In genomic region chr6:124758849-124759232, GRCm38 (mm10) we compare ENCODE assay signal across 9 mouse cellular contexts. TPM values are rescaled to one million over a fixed set of nuclear protein-coding genes. Genes with fewer than 3 reads are reported as not detected.
DNase-seq lines count a peak whose midpoint lies in the region; ATAC-seq lines count a peak whose summit lies in the region.
"Had no signal": no experiment of that assay in that cellular context is flagged by ENCODE, and none has a peak within 500 bp of the region (broad histone marks: within the 10 kb centered on the region; RNA-seq: fewer than 3 reads in every experiment).

No protein-coding gene starts in this region.

- H3K4me3 ChIP-seq in heart, embryonic 11.5 days (ENCODE audit: low read depth, low read length) = no peak overlapping the region
- H3K4me3 ChIP-seq in hindbrain, embryonic 10.5 days = peak overlapping the region; percentile 87
- H3K4me3 ChIP-seq in midbrain, embryonic 11.5 days (ENCODE audit: low read depth, low read length) = no peak overlapping the region; the same call in 1 of the 2 replicates

- no peaks in the 10 kb centered on the region for H3K9me3 ChIP-seq in heart, embryonic 11.5 days (replicated peaks; ENCODE audit: control insufficient read depth, low read length)
- H3K9me3 ChIP-seq in hindbrain, embryonic 10.5 days = no peaks in the 10 kb centered on the region
- H3K9me3 ChIP-seq in midbrain, embryonic 11.5 days (ENCODE audit: control insufficient read depth, low read length) = no peaks in the 10 kb centered on the region

- H3K27me3 ChIP-seq in heart, embryonic 11.5 days (ENCODE audit: control insufficient read depth, insufficient read depth, low read length) = peaks cover 11% of the 10 kb centered on the region; the same call in 1 of the 2 replicates
- peaks cover 26% of the 10 kb centered on the region for H3K27me3 ChIP-seq in hindbrain, embryonic 10.5 days (ENCODE audit: insufficient read depth, poor library complexity, severe bottlenecking)
- H3K27me3 ChIP-seq in midbrain, embryonic 11.5 days (ENCODE audit: control insufficient read depth, insufficient read depth, low read length) = no peaks in the 10 kb centered on the region

- peak overlapping the region; percentile 49 for H3K4me2 ChIP-seq in heart, embryonic 11.5 days
- no peak overlapping the region for H3K4me2 ChIP-seq in midbrain, embryonic 11.5 days

- no peak for ATAC-seq in heart, embryonic 11.5 days (replicated peaks; ENCODE audit: insufficient number of reproducible peaks, low FRiP score, low TSS enrichment)
- no peak for ATAC-seq in midbrain, embryonic 11.5 days (ENCODE audit: low FRiP score)
- ATAC-seq in inflammation-experienced regulatory T-cells, adult 6 months = no peak

- intact Hi-C loops in heart, postnatal 14 days (cut with DNase I) = loop anchor here (1.0 to 5.0 kb wide), 6 partner anchors 48 to 247 kb away; partner anchors contain the start of genes C1ra, C1rb, Lpcat3 and Spsb2

- H3K4me1 ChIP-seq in heart, embryonic 11.5 days (ENCODE audit: control insufficient read depth, insufficient read depth, low read length) = peaks cover 32% of the 10 kb centered on the region
- H3K4me1 ChIP-seq in hindbrain, embryonic 10.5 days (replicated peaks) = peaks cover 49% of the 10 kb centered on the region
- H3K4me1 ChIP-seq in midbrain, embryonic 11.5 days (ENCODE audit: control insufficient read depth, insufficient read depth, low read length) = peaks cover 34% of the 10 kb centered on the region

- H3K9ac ChIP-seq in heart, embryonic 11.5 days (ENCODE audit: low read depth, low read length) = peak overlapping the region; percentile 46
- H3K9ac ChIP-seq in midbrain, embryonic 11.5 days (ENCODE audit: low read length) = peak overlapping the region; percentile 85; the same call in 1 of the 2 replicates

- 43% methylated on average over 2 of the region's 2 CpGs for WGBS in heart, embryonic 11.5 days (ENCODE audit: insufficient replicate concordance)
- 70% methylated on average over 2 of the region's 2 CpGs for WGBS in hindbrain, embryonic 10.5 days
- WGBS in midbrain, embryonic 11.5 days = 40% methylated on average over 2 of the region's 2 CpGs

- no peak for DNase-seq in heart, postnatal 14 days
- peak; percentile 53 for DNase-seq in adipocyte (ENCODE audit: low spot score)
- DNase-seq in hindbrain, embryonic 10.5 days (ENCODE audit: low spot score) = peak; percentile 11
- DNase-seq in midbrain, embryonic 11.5 days (ENCODE audit: low spot score, missing footprints) = no peak
- DNase-seq in testis, postnatal 14 days (ENCODE audit: low spot score) = no peak
- no peak for DNase-seq in thymus, postnatal 10 days (ENCODE audit: low spot score in 2 of 2)

- no peaks in the 10 kb centered on the region for H3K36me3 ChIP-seq in heart, embryonic 11.5 days (ENCODE audit: control insufficient read depth, insufficient read depth, low read length)
- no peaks in the 10 kb centered on the region for H3K36me3 ChIP-seq in hindbrain, embryonic 10.5 days
- no peaks in the 10 kb centered on the region for H3K36me3 ChIP-seq in midbrain, embryonic 11.5 days (ENCODE audit: control insufficient read depth, insufficient read depth, low read length)

- H3K27ac ChIP-seq in heart, embryonic 11.5 days (ENCODE audit: low read depth, low read length) = peak overlapping the region; percentile 46; the same call in 1 of the 2 replicates
- peak overlapping the region; percentile 98 for H3K27ac ChIP-seq in hindbrain, embryonic 10.5 days
- H3K27ac ChIP-seq in midbrain, embryonic 11.5 days (ENCODE audit: low read depth, low read length) = peak overlapping the region; percentile 7

RNA-seq across cellular contexts. Expression of gene Atn1, which starts 2.5 kb away (rescaled TPM):
- polyA plus RNA-seq in heart, embryonic 11.5 days (2014; fragmentation: Nextera tagmentation; extraction: Ambion mirVana) = 7.4 and 9.5 TPM in 2 replicates
- 10 to 100 TPM; 48.1 to 48.9 TPM for total RNA-seq in heart, postnatal 14 days (2021)
- polyA plus RNA-seq in hindbrain, embryonic 10.5 days (2016; fragmentation: Nextera tagmentation; extraction: Ambion mirVana) = 11.2 and 13.0 TPM in 2 replicates
- polyA plus RNA-seq in midbrain, embryonic 11.5 days (2014; fragmentation: Nextera tagmentation; extraction: Ambion mirVana) = 8.2 and 8.4 TPM in 2 replicates
- 1 to 10 TPM; 4.8 to 5.4 (median 5.2) TPM for polyA plus RNA-seq in inflammation-experienced regulatory T-cells, adult 6 months (2017; shearing (Covaris generic))

RNA-seq across cellular contexts. Expression of gene Gm45234, which starts 3.0 kb away (rescaled TPM):
- not detected in 2 replicates for polyA plus RNA-seq in heart, embryonic 11.5 days (2014; fragmentation: Nextera tagmentation; extraction: Ambion mirVana)
- 1 to 10 TPM in 1 of 2 experiments, not detected in 1; 1.5 TPM for total RNA-seq in heart, postnatal 14 days (2021)
- polyA plus RNA-seq in hindbrain, embryonic 10.5 days (2016; fragmentation: Nextera tagmentation; extraction: Ambion mirVana) = not detected in 2 replicates
- polyA plus RNA-seq in midbrain, embryonic 11.5 days (2014; fragmentation: Nextera tagmentation; extraction: Ambion mirVana) = not detected in 2 replicates
- polyA plus RNA-seq in inflammation-experienced regulatory T-cells, adult 6 months (2017; shearing (Covaris generic)) = not detected
- total RNA-seq: common myeloid progenitor, adult 5-6 weeks had no signal

RNA-seq across cellular contexts. Expression of gene Eno2, which starts 10.6 kb away (rescaled TPM):
- 5.3 TPM in 2 replicates for polyA plus RNA-seq in heart, embryonic 11.5 days (2014; fragmentation: Nextera tagmentation; extraction: Ambion mirVana)
- total RNA-seq in heart, postnatal 14 days (2021) = 1 to 10 TPM; 2.6 to 4.0 TPM
- 3.4 and 5.4 TPM in 2 replicates for polyA plus RNA-seq in hindbrain, embryonic 10.5 days (2016; fragmentation: Nextera tagmentation; extraction: Ambion mirVana)
- 4.5 and 6.6 TPM in 2 replicates for polyA plus RNA-seq in midbrain, embryonic 11.5 days (2014; fragmentation: Nextera tagmentation; extraction: Ambion mirVana)
- 10 to 100 TPM in 2 of 3 experiments, 1 to 10 TPM in 1; 3.5 to 23.1 (median 12.8) TPM for polyA plus RNA-seq in inflammation-experienced regulatory T-cells, adult 6 months (2017; shearing (Covaris generic))

RNA-seq across cellular contexts. Expression of gene Grcc10, which starts 17.7 kb away (rescaled TPM):
- 352 and 380 TPM in 2 replicates for polyA plus RNA-seq in heart, embryonic 11.5 days (2014; fragmentation: Nextera tagmentation; extraction: Ambion mirVana)
- 100 to 1,000 TPM; 323 to 327 TPM for total RNA-seq in heart, postnatal 14 days (2021)
- 446 and 555 TPM in 2 replicates for polyA plus RNA-seq in hindbrain, embryonic 10.5 days (2016; fragmentation: Nextera tagmentation; extraction: Ambion mirVana)
- polyA plus RNA-seq in midbrain, embryonic 11.5 days (2014; fragmentation: Nextera tagmentation; extraction: Ambion mirVana) = 532 and 550 TPM in 2 replicates
- 100 to 1,000 TPM; 415 to 626 (median 536) TPM for polyA plus RNA-seq in inflammation-experienced regulatory T-cells, adult 6 months (2017; shearing (Covaris generic))

RNA-seq across cellular contexts. Expression of gene Ptpn6, which starts 20.3 kb away (rescaled TPM):
- 4.8 and 6.9 TPM in 2 replicates for polyA plus RNA-seq in heart, embryonic 11.5 days (2014; fragmentation: Nextera tagmentation; extraction: Ambion mirVana)
- total RNA-seq in heart, postnatal 14 days (2021) = 1 to 10 TPM; 4.2 to 8.5 TPM
- polyA plus RNA-seq in hindbrain, embryonic 10.5 days (2016; fragmentation: Nextera tagmentation; extraction: Ambion mirVana) = 7.9 and 8.2 TPM in 2 replicates
- 5.1 and 6.3 TPM in 2 replicates for polyA plus RNA-seq in midbrain, embryonic 11.5 days (2014; fragmentation: Nextera tagmentation; extraction: Ambion mirVana)
- 100 to 1,000 TPM; 143 to 191 (median 176) TPM for polyA plus RNA-seq in inflammation-experienced regulatory T-cells, adult 6 months (2017; shearing (Covaris generic))

Comparison
In these comparisons a context has a peak if more than half of its experiments do, and no peak if none do; other contexts are left out.
1. H3K27ac ChIP-seq: peak in every context shown above with its lines; median percentile 98 in hindbrain, embryonic 10.5 days; 46 in heart, embryonic 11.5 days; 7 in midbrain, embryonic 11.5 days.
2. DNase-seq: peak in adipocyte (single experiment) and hindbrain, embryonic 10.5 days (single experiment); none in heart, postnatal 14 days (0 of 2), midbrain, embryonic 11.5 days (single experiment), testis, postnatal 14 days (single experiment) and thymus, postnatal 10 days (0 of 2).